Mouse (Mus musculus): ENCODE data around the gene Stmn1. TPM values are rescaled to one million over a fixed set of nuclear protein-coding genes. Genes with fewer than 3 reads are reported as not detected.

Stmn1 gene
- polyA plus RNA-seq, 1 experiment from 2014 or later: 5,657 TPM

- H3K27ac ChIP-seq (ENCODE audit: low read depth, low read length): no peak overlapping the region
- H3K4me1 ChIP-seq (ENCODE audit: control insufficient read depth, insufficient read depth, low read depth, low read length): peaks cover 30% of the 10 kb centered on the region
- no peaks in the 10 kb centered on the region for H3K9me3 ChIP-seq (ENCODE audit: control insufficient read depth, low read length)
- peak overlapping the region; percentile 34 for H3K4me2 ChIP-seq (ENCODE audit: low read length)
- ATAC-seq: no peak
- peak overlapping the region; percentile 54 for H3K9ac ChIP-seq (ENCODE audit: low read depth, low read length)
- no peaks in the 10 kb centered on the region for H3K36me3 ChIP-seq (ENCODE audit: control insufficient read depth, insufficient read depth, low read length)
- H3K27me3 ChIP-seq (replicated peaks; ENCODE audit: control insufficient read depth, insufficient read depth, low read length): no peaks in the 10 kb centered on the region
- WGBS: 25% methylated on average over 34 of the region's 34 CpGs
- no peak overlapping the region for H3K4me3 ChIP-seq (ENCODE audit: low read length)
Observed at GRCm38 (mm10) chr4:134453619-134454400, 14.3 kb upstream of the Stmn1 start.

DNA sequence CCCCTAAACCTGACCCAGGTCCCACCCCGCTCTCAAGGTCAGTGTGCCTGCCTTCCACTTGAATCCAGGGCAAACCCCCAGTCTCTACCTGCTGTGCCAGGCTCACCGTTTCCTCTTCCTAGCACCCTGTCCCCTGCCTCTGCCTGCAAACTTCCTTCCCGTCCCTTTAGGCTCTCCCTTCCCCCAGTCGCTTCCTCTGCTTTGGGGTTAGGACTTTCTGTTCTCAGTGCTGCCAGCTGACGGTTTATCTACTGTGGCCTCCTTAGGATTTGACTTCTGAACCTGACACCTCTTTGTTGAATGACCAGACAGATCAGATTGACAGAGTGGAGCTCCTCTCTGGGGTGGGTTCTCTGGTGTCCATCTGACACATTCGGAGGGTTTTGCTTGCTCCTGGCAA, 12.8 kb upstream of the Stmn1 start:
- Histone ChIP-seq H3K27ac (ENCODE audit: low read depth, low read length) (no peak overlapping the region), H3K4me2 (ENCODE audit: low read length) (no peak overlapping the region), H3K36me3 (ENCODE audit: control insufficient read depth, insufficient read depth, low read length) (no peaks in the 10 kb centered on the region), H3K9me3 (ENCODE audit: control insufficient read depth, low read length) (no peaks in the 10 kb centered on the region), H3K9ac (ENCODE audit: low read depth, low read length) (no peak overlapping the region), H3K27me3 (replicated peaks; ENCODE audit: control insufficient read depth, insufficient read depth, low read length) (no peaks in the 10 kb centered on the region), H3K4me1 (ENCODE audit: control insufficient read depth, insufficient read depth, low read depth, low read length) (peaks cover 17% of the 10 kb centered on the region), H3K4me3 (ENCODE audit: low read length) (no peak overlapping the region)
- ATAC-seq: no peak
- 56% methylated on average over 6 of the region's 6 CpGs for WGBS

GRCm38 (mm10) chr4:134457130-134457825, 10.8 kb upstream of the Stmn1 start:
- no peaks in the 10 kb centered on the region for H3K9me3 ChIP-seq (ENCODE audit: control insufficient read depth, low read length)
- 64% methylated on average over 7 of the region's 7 CpGs for WGBS
- H3K27me3 ChIP-seq (replicated peaks; ENCODE audit: control insufficient read depth, insufficient read depth, low read length): no peaks in the 10 kb centered on the region
- H3K4me2 ChIP-seq (ENCODE audit: low read length): no peak overlapping the region
- H3K4me1 ChIP-seq (ENCODE audit: control insufficient read depth, insufficient read depth, low read depth, low read length): peaks cover 6% of the 10 kb centered on the region; the same call in 1 of the 2 replicates
- no peak for ATAC-seq
- H3K4me3 ChIP-seq (ENCODE audit: low read length): no peak overlapping the region
- H3K27ac ChIP-seq (ENCODE audit: low read depth, low read length): no peak overlapping the region
- no peaks in the 10 kb centered on the region for H3K36me3 ChIP-seq (ENCODE audit: control insufficient read depth, insufficient read depth, low read length)
- H3K9ac ChIP-seq (ENCODE audit: low read depth, low read length): no peak overlapping the region

DNA sequence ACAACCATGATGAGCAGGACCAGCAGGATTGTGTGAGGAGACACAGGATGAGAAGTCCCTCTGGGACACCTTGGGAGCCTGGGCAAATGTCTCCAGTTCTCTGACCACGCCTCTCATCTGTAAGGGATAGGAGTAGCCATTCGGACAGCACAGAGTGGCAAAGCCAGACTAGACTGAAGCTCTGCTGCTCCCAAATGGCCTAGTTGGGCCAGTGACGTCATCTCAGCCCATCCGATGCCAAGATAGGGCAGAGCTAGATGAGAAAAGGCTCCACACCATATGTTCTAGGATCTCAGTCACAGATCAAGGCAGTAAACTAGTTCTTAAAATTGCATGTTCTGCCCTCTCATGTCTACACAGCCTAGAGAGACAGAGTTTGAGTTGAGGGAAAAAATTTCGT, 9.3 kb upstream of the Stmn1 start:
- Histone ChIP-seq H3K27ac (ENCODE audit: low read depth, low read length) (no peak overlapping the region), H3K4me1 (ENCODE audit: control insufficient read depth, insufficient read depth, low read depth, low read length) (peaks cover 2% of the 10 kb centered on the region; the same call in 1 of the 2 replicates), H3K4me3 (ENCODE audit: low read length) (no peak overlapping the region), H3K4me2 (ENCODE audit: low read length) (no peak overlapping the region), H3K9ac (ENCODE audit: low read depth, low read length) (no peak overlapping the region), H3K36me3 (ENCODE audit: control insufficient read depth, insufficient read depth, low read length) (no peaks in the 10 kb centered on the region), H3K9me3 (ENCODE audit: control insufficient read depth, low read length) (no peaks in the 10 kb centered on the region), H3K27me3 (replicated peaks; ENCODE audit: control insufficient read depth, insufficient read depth, low read length) (no peaks in the 10 kb centered on the region)
- WGBS: 81% methylated on average over 5 of the region's 5 CpGs
- ATAC-seq: no peak

GRCm38 (mm10) chr4:134460277-134460676, 7.8 kb upstream of the Stmn1 start:
- H3K27ac ChIP-seq (ENCODE audit: low read depth, low read length): no peak overlapping the region
- H3K27me3 ChIP-seq (replicated peaks; ENCODE audit: control insufficient read depth, insufficient read depth, low read length): no peaks in the 10 kb centered on the region
- H3K4me2 ChIP-seq (ENCODE audit: low read length): no peak overlapping the region
- WGBS: 87% methylated on average over 10 of the region's 10 CpGs
- no peaks in the 10 kb centered on the region for H3K36me3 ChIP-seq (ENCODE audit: control insufficient read depth, insufficient read depth, low read length)
- H3K9me3 ChIP-seq (ENCODE audit: control insufficient read depth, low read length): no peaks in the 10 kb centered on the region
- H3K9ac ChIP-seq (ENCODE audit: low read depth, low read length): no peak overlapping the region
- no peak overlapping the region for H3K4me3 ChIP-seq (ENCODE audit: low read length)
- peaks cover 2% of the 10 kb centered on the region; the same call in 1 of the 2 replicates for H3K4me1 ChIP-seq (ENCODE audit: control insufficient read depth, insufficient read depth, low read depth, low read length)
- no peak for ATAC-seq

GRCm38 (mm10) chr4:134461252-134461651, 6.9 kb upstream of the Stmn1 start:
- no peaks in the 10 kb centered on the region for H3K36me3 ChIP-seq (ENCODE audit: control insufficient read depth, insufficient read depth, low read length)
- 82% methylated on average over 5 of the region's 5 CpGs for WGBS
- H3K4me1 ChIP-seq (ENCODE audit: control insufficient read depth, insufficient read depth, low read depth, low read length): peaks cover 12% of the 10 kb centered on the region
- H3K4me3 ChIP-seq (ENCODE audit: low read length): no peak overlapping the region
- H3K9ac ChIP-seq (ENCODE audit: low read depth, low read length): no peak overlapping the region
- no peak overlapping the region for H3K27ac ChIP-seq (ENCODE audit: low read depth, low read length)
- no peaks in the 10 kb centered on the region for H3K9me3 ChIP-seq (ENCODE audit: control insufficient read depth, low read length)
- ATAC-seq: no peak
- H3K4me2 ChIP-seq (ENCODE audit: low read length): no peak overlapping the region
- H3K27me3 ChIP-seq (replicated peaks; ENCODE audit: control insufficient read depth, insufficient read depth, low read length): no peaks in the 10 kb centered on the region

DNA sequence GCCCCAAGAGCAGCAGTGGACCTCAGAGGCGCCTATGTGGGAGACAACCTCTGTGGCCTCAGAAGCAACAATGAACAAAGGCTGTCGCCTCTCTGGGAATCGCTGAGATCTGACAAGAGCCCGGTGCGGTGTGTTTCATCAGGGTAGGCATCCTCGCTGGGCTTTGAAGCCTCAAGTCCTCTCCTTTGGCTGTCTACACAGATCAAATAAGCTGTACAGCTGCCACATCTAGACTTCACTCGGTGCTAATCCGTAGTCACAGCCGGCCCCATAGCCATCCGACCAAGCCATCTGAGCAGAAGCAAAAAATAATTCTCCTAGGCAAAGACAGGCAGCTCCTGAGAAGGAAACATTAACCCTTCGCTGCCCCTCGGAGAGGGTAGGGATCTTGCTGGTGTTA, 2.3 kb upstream of the Stmn1 start:
- Histone ChIP-seq H3K9ac (ENCODE audit: low read depth, low read length) (peak overlapping the region; percentile 54), H3K9me3 (ENCODE audit: control insufficient read depth, low read length) (no peaks in the 10 kb centered on the region), H3K4me2 (ENCODE audit: low read length) (peak overlapping the region; percentile 37), H3K27ac (ENCODE audit: low read depth, low read length) (peak overlapping the region; percentile 99), H3K4me1 (ENCODE audit: control insufficient read depth, insufficient read depth, low read depth, low read length) (peaks cover 20% of the 10 kb centered on the region), H3K27me3 (replicated peaks; ENCODE audit: control insufficient read depth, insufficient read depth, low read length) (no peaks in the 10 kb centered on the region), H3K4me3 (ENCODE audit: low read length) (peak overlapping the region; percentile 9), H3K36me3 (ENCODE audit: control insufficient read depth, insufficient read depth, low read length) (no peaks in the 10 kb centered on the region; the same call in 1 of the 2 replicates)
- no peak for ATAC-seq
- 33% methylated on average over 12 of the region's 12 CpGs for WGBS

GRCm38 (mm10) chr4:134466381-134467262, 1.5 kb upstream of the Stmn1 start:
- H3K4me1 ChIP-seq (ENCODE audit: control insufficient read depth, insufficient read depth, low read depth, low read length): peaks cover 28% of the 10 kb centered on the region
- 36% methylated on average over 11 of the region's 11 CpGs for WGBS
- H3K27me3 ChIP-seq (replicated peaks; ENCODE audit: control insufficient read depth, insufficient read depth, low read length): no peaks in the 10 kb centered on the region
- peak overlapping the region; percentile 62 for H3K4me2 ChIP-seq (ENCODE audit: low read length)
- peak overlapping the region; percentile 96 for H3K4me3 ChIP-seq (ENCODE audit: low read length)
- H3K9ac ChIP-seq (ENCODE audit: low read depth, low read length): peak overlapping the region; percentile 97
- peaks cover 7% of the 10 kb centered on the region for H3K36me3 ChIP-seq (ENCODE audit: control insufficient read depth, insufficient read depth, low read length)
- peak overlapping the region; percentile 99 for H3K27ac ChIP-seq (ENCODE audit: low read depth, low read length)
- no peaks in the 10 kb centered on the region for H3K9me3 ChIP-seq (ENCODE audit: control insufficient read depth, low read length)
- ATAC-seq: no peak
